Mouse (Mus musculus) E14TG2a.4 (cell line): ENCODE data around the gene AI413582.

Experiments
- CTCF ChIP-seq: conservative IDR thresholded peaks from 2 replicates; pipeline ENCODE4 v1.5.1; 2014; ENCODE audit warnings: low read length
- NANOG ChIP-seq: IDR thresholded peaks from 2 replicates; pipeline ENCODE4 v1.6.1; 2014; ENCODE audit warnings: borderline replicate concordance, low read length, mixed read lengths

- TF ChIP-seq CTCF (no peak), NANOG (no peak)
These were observed 37.5 kb upstream of the AI413582 start for GRCm38 (mm10) chr17:27603036-27603435.
